Mouse (Mus musculus): ENCODE results near the gene Agmat.
"Not testable (repeated sequence)": the region's sequence is repeated elsewhere in the genome, so short reads cannot be mapped to it uniquely, and the experiment has no call there.

Agmat gene

GRCm38 (mm10) chr4:141736856-141737255 is 9.6 kb upstream of the Agmat start:
- no peak for DNase-seq

- DNase-seq = no peak
These were observed 8.5 kb upstream of the Agmat start for GRCm38 (mm10) chr4:141738015-141738414.

- no peak for DNase-seq
These were observed 4.6 kb upstream of the Agmat start for GRCm38 (mm10) chr4:141741856-141742255.

GRCm38 (mm10) chr4:141742381-141742780 is 4.1 kb upstream of the Agmat start:
- DNase-seq = no peak

- DNase-seq = no peak
These were observed 3.1 kb downstream of the Agmat start for GRCm38 (mm10) chr4:141749557-141749956.

- no peak for DNase-seq
These were observed 4.4 kb downstream of the Agmat start for GRCm38 (mm10) chr4:141750826-141751225.

- no peak for DNase-seq
These were observed 5.1 kb downstream of the Agmat start for GRCm38 (mm10) chr4:141751419-141752075.

GRCm38 (mm10) chr4:141752076-141752421 is 5.6 kb downstream of the Agmat start:
- DNase-seq = no peak

GRCm38 (mm10) chr4:141755375-141755930 is 9.0 kb downstream of the Agmat start:
- no peak for DNase-seq

GRCm38 (mm10) chr4:141757124-141757523 is 10.7 kb downstream of the Agmat start:
- no peak for DNase-seq

GRCm38 (mm10) chr4:141758874-141759542 is 12.5 kb downstream of the Agmat start:
- no peak for DNase-seq

GRCm38 (mm10) chr4:141760942-141761341 is 14.5 kb downstream of the Agmat start:
- no peak for DNase-seq

GRCm38 (mm10) chr4:141762102-141762598 is 15.7 kb downstream of the Agmat start:
- no peak for DNase-seq

GRCm38 (mm10) chr4:141763476-141763875 is 17.0 kb downstream of the Agmat start:
- DNase-seq = no peak

GRCm38 (mm10) chr4:141765008-141765407 is 18.5 kb downstream of the Agmat start:
- DNase-seq = no peak

GRCm38 (mm10) chr4:141766316-141766667 is 19.8 kb downstream of the Agmat start:
- peak; percentile 9 for DNase-seq

GRCm38 (mm10) chr4:141766668-141767352 is 20.3 kb downstream of the Agmat start:
- peak; percentile 35 for DNase-seq

- no peak for DNase-seq
These were observed 21.0 kb downstream of the Agmat start for GRCm38 (mm10) chr4:141767353-141768036.

- DNase-seq = no peak
These were observed 23.2 kb downstream of the Agmat start for GRCm38 (mm10) chr4:141769501-141770160.

- no peak for DNase-seq
These were observed 25.4 kb downstream of the Agmat start for GRCm38 (mm10) chr4:141771823-141772222.

- DNase-seq = not testable (repeated sequence)
These were observed 26.5 kb downstream of the Agmat start for GRCm38 (mm10) chr4:141773019-141773418.

- DNase-seq = no peak
These were observed 33.4 kb downstream of the Agmat start for GRCm38 (mm10) chr4:141779828-141780227.
